Mouse (Mus musculus) lung, postnatal 14 days (tissue): ENCODE results near the gene Lpar2.

Experiments
- DNase-seq: peaks from one replicate; pipeline ENCODE4 v3.0.0; 2021

Lpar2 gene

GRCm38 (mm10) chr8:69822386-69823191 is at the start of gene Lpar2:
Gene Lpar2 (plus strand): TSS chr8:69822429.
- peak; percentile 67 for DNase-seq

DNA sequence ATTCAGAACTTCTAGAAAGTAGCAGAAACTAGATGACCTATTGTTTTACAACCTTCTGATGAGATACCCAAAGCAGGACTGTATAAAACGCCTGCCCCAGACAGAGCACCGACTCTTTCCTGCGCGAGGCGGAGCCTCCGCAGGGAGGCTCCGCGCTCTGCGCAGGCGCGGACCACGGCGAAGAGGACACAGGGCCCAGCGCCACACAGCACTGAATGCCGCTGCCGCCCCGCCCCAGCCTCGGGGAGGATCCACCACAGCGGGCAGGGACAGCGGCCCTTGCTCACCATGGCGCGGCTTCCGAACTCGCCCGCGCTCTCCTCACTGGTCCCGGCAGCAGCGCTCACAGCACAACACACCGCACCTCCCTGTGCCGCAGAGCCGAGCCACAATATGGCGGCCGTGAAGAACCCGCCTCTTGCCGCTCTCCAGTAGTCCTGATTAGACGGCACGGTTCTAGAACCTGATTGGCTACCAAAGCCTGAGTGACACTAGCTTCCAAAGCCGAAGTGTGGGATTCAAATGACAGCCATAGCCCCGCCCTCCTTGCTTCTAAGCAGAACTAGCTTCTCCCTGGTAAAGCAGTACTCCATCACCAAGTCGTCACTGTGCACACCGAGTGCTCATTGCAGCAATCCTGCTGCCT is 47.6 kb upstream of the Lpar2 start, which contains the start of gene Gm20422:
Gm20422 (minus strand) TSS at position 384 of the 646 bp plus-strand sequence.
- DNase-seq: peak; percentile 84

GRCm38 (mm10) chr8:69775149-69775534 is 47.1 kb upstream of the Lpar2 start:
- no peak for DNase-seq

GRCm38 (mm10) chr8:69777111-69777510 is 45.1 kb upstream of the Lpar2 start:
- no peak for DNase-seq

GRCm38 (mm10) chr8:69789105-69789504 is 33.1 kb upstream of the Lpar2 start:
- no peak for DNase-seq

DNA sequence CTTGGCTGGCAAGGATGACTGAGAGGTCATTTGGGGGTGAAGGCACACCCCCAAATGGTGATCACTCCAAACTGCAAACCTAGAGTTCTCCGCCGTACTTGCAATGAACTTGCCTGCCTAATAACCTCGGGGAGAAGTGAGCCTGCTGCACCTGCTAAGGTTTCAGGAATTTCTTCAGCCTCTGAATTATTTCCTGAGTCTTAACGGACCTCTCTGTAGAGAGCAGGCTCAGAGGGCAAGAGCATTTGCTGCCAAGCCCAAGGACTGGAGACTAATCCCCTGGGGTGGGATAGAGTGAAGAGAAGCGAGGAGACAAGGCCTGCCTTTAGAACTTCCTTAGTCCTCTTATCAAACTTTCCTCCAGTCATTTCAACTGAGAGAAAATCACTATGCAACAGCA is 32.5 kb upstream of the Lpar2 start:
- no peak for DNase-seq

DNA sequence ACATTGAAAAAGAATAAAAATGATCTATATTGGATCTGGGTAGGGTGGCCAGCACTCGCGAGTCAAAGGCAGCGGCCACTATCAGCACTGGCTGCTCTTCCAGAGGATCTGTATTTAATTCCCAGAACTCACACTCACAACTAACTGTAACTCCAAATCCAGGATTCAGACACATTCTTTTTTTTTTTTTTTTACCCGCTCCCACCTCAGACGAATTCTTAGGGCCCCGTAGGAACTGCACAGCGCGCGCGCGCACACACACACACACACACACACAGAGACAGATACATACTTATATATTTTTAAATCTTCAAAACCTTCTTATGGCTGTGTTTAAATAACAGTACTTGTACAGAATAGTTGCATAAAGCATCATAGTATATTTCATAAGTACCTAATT is 31.9 kb upstream of the Lpar2 start:
- DNase-seq: no peak

DNA sequence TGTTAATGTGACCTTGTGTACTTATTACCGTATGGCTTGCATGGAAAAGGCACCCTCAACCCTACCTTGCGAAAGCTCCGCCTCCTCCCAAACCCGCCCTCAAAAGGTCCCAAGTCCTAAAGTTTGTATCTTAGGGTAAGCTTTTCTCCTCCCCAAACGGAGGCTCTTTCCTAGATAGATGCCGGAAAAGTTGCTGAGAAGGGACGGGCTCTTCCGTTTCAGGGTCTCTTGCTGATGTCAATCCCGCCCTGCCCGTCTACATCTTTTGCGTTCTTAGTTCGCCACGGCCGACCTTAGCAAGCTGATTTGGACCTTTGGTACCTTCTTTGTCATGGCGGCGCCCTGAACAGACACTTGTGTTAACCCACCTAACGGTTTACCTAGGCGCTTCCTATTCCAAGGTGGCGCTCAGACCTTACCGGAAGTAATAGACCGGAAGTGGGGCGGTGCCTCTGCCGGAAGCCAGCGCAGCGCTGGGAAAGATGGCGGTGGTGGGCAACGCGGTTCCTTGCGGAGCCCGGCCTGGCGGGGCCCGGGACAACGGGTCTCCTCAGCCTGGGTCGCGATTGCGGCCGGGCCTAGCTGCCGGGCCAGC is 31.4 kb upstream of the Lpar2 start, which contains the start of the genes Atp13a1 and Zfp866:
Atp13a1 (plus strand) TSS at position 391 of the 595 bp plus-strand sequence.
Zfp866 (minus strand) TSS at position 406 of the 595 bp plus-strand sequence.
- peak; percentile 89 for DNase-seq

- peak; percentile 12 for DNase-seq
These were observed 30.7 kb upstream of the Lpar2 start for GRCm38 (mm10) chr8:69791415-69792068.

DNA sequence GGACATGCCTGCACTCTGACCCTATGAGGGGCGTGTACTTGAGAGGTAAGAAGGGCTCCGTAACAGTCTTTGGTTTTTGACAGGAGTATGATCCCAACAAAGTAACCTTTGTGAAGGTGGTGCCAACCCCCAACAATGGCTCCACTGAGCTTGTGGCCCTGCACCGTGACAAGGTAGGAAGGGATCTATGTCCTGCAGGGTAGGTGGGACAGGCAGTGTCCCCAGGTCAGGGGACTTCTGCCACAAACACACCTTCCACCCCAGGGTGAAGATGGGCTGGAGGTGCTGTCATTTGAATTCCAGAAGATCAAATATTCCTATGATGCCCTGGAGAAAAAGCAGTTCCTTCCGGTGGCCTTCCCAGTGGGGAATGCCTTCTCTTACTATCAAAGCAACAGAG is 28.6 kb upstream of the Lpar2 start:
- no peak for DNase-seq

GRCm38 (mm10) chr8:69794096-69794495 is 28.1 kb upstream of the Lpar2 start:
- no peak for DNase-seq

- no peak for DNase-seq
These were observed 27.3 kb upstream of the Lpar2 start for GRCm38 (mm10) chr8:69794901-69795300.

DNA sequence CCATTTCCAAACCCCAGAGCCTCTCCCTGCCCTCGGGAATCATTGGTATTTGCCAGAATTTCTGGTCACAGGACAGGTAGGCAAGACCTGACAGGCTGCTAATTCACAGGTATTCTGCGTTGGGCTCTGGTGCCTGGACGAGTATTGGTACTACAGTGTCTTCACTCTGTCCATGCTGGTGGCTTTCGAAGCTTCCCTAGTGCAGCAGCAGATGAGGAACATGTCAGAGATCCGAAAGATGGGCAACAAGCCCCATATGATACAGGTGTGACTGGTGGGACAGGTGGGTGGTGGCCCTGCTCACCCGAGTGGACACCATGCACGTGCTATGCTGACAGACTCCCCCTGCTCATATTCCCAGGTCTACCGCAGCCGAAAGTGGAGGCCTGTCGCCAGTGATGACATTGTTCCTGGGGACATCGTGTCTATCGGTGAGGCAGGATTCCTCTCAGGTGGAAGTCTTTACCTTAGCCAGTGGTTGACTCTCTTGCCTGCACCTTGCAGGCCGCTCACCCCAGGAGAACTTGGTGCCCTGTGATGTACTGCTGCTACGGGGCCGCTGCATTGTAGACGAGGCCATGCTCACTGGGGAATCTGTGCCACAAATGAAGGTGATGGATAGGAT is 25.4 kb upstream of the Lpar2 start:
- DNase-seq: no peak

DNA sequence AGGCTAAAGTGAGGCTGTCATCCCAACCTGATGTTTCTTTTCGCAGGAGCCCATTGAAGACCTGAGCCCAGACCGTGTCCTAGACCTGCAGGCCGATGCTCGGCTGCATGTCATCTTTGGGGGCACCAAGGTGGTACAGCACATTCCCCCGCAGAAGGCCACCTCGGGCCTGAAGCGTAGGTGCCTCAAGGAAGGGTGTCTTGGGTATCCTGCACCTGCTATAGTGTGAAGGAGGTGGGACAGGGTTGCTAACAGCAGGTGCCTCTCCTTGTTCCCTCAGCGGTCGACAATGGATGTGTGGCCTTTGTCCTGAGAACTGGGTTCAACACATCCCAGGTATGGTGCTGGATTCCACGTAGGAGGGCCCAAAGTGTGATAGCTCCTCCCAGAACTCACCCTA is 24.6 kb upstream of the Lpar2 start:
- no peak for DNase-seq

DNA sequence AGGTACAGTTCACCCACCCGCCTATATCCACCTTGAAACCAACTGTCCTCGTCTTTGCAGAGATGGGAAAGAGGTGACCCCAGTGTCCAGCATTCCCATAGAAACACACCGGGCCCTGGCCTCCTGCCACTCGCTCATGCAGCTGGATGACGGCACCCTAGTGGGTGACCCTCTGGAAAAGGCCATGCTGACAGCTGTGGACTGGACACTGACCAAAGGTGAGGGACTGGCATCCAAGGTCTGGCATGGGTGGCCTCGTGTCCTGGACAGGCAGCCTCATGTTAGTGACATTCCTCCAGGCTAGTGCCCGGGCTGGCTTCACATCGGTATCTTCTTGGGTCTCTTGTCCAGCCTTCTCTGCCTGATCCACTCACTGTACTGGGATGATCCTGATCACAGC is 23.0 kb upstream of the Lpar2 start:
- no peak for DNase-seq

DNA sequence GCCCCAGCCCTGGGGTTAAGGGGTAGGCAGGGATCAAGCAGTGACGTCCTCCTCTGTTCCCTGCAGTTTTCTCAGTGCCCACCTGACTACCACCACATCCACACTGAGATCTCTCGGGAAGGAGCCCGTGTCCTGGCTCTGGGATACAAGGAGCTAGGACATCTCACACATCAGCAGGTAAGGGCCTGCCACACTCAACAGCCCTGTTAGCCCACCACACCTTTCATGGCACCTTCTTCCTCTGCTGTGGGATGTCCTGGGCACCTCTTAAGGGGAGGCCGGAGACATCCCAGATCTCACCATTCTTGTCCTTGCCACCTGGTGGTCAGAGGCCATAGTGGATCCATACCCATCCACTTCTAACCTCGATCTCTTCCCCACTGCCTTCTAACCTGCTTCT is 22.3 kb upstream of the Lpar2 start:
- no peak for DNase-seq

DNA sequence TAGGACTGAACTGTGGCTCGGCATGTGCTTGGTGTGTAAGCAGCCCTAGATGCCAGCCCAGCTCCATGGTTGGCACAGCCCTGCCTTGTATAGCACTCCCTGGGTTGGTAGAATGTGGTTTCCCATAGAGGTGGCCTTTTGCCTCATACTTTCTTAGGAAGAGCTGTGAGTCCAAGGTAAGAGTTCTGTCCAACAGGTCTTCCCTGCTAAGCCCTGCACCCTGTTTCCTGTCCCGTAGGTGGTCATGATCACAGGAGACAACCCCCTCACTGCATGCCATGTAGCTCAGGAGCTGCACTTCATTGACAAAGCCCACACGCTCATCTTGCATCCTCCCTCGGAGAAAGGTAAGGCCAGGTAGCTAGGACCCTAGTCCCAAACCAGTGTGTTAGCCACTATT is 20.4 kb upstream of the Lpar2 start:
- no peak for DNase-seq

DNA sequence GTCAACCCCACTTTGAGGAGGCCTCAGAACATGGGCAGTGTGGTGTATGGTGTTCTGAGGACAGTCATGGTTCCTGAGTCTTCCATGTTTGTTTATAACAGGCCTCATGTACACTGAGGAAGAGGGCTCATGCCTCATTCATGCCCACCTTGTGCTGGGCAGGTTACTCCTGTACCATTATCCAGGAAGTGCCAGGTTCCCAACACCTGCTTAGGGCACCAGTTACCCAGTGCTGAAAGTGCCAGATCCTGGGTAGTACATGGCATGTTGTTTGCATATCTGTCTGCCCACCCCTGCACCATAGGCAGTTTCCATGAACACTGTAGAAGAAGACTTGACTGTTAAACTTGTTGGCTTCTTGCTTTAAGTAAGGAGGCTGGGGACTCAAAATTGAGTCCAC is 20.0 kb upstream of the Lpar2 start:
- no peak for DNase-seq

DNA sequence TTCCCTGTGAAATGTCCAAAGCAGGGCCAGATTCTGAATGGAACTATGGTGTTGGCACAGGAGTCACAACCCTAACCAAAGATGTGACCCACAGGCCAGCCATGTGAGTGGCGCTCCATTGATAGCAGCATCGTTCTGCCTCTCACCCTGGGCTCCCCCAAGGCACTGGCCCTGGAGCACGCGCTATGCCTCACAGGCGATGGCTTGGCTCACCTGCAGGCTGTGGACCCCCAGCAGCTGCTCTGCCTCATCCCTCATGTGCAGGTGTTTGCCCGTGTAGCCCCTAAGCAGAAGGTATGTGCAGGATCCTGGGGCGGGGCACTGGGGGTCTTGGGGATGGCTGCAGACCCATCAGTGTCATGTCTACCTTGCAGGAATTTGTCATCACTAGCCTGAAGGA is 18.9 kb upstream of the Lpar2 start:
- no peak for DNase-seq

DNA sequence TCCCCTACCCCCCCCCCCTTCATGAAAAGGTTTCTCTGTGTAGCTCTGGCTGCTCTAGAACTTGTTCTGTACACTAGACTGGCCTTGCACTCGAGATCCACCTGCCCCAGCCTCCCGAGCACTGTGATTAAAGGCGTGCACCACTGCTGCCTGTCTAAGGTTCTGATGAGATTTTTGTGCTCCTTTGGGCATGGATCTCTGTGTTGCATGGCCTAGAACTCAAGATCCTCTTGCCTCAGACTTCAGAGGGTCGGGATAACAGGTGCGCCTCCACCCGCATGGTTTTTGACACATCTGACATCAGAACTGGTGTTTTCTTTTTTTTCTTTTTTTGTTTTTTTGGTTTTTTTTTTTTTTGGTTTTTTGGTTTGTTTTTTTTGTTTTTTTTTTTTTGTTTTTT is 17.7 kb upstream of the Lpar2 start:
- DNase-seq: no peak

- DNase-seq: no peak
These were observed 17.1 kb upstream of the Lpar2 start for GRCm38 (mm10) chr8:69805086-69805485.

GRCm38 (mm10) chr8:69805491-69805890 is 16.7 kb upstream of the Lpar2 start:
- no peak for DNase-seq

GRCm38 (mm10) chr8:69807236-69807635 is 15.0 kb upstream of the Lpar2 start:
- DNase-seq: no peak
